Mouse (Mus musculus): ENCODE measurements at regions not wholly inside any gene's neighbourhood (a gene's known extent, or its start where the extent isn't known, plus 50 kb on each side); places are given as distances from the start of the nearest gene placed in this dataset.
A peak's percentile ranks its signal among the peaks of the same experiment; 100 is the strongest.

- Histone ChIP-seq H3K27me3 (replicated peaks) (no peaks in the 10 kb centered on the region), H3K4me3 (replicated peaks) (no peak overlapping the region), H3K9me3 (replicated peaks) (no peaks in the 10 kb centered on the region), H3K4me1 (peaks cover 7% of the 10 kb centered on the region), H3K4me2 (no peak overlapping the region), H3K9ac (replicated peaks) (no peak overlapping the region), H3K27ac (replicated peaks) (no peak overlapping the region), H3K36me3 (no peaks in the 10 kb centered on the region)
- WGBS: 81% methylated on average over 18 of the region's 18 CpGs
- ATAC-seq (ENCODE audit: low FRiP score): no peak
These were observed 99.3 kb upstream of the Ankrd55 start for GRCm38 (mm10) chr13:112188741-112189476.

GRCm38 (mm10) chr13:112189605-112190004 lies 98.6 kb upstream of the Ankrd55 start:
- Histone ChIP-seq H3K4me1 (peaks cover 7% of the 10 kb centered on the region), H3K27me3 (replicated peaks) (no peaks in the 10 kb centered on the region), H3K9me3 (replicated peaks) (no peaks in the 10 kb centered on the region), H3K4me2 (no peak overlapping the region), H3K4me3 (replicated peaks) (no peak overlapping the region), H3K27ac (replicated peaks) (no peak overlapping the region), H3K36me3 (no peaks in the 10 kb centered on the region), H3K9ac (replicated peaks) (no peak overlapping the region)
- no peak for ATAC-seq (ENCODE audit: low FRiP score)
- 46% methylated on average over 5 of the region's 5 CpGs for WGBS

GRCm38 (mm10) chr13:112192192-112192905 lies 95.9 kb upstream of the Ankrd55 start:
- H3K36me3 ChIP-seq: no peaks in the 10 kb centered on the region
- WGBS: 42% methylated on average over 9 of the region's 9 CpGs
- H3K27me3 ChIP-seq (replicated peaks): no peaks in the 10 kb centered on the region
- peaks cover 13% of the 10 kb centered on the region for H3K4me1 ChIP-seq
- no peak overlapping the region for H3K4me3 ChIP-seq (replicated peaks)
- no peaks in the 10 kb centered on the region for H3K9me3 ChIP-seq (replicated peaks)
- no peak overlapping the region for H3K4me2 ChIP-seq
- no peak overlapping the region for H3K27ac ChIP-seq (replicated peaks)
- no peak for ATAC-seq (ENCODE audit: low FRiP score)
- H3K9ac ChIP-seq (replicated peaks): no peak overlapping the region

DNA sequence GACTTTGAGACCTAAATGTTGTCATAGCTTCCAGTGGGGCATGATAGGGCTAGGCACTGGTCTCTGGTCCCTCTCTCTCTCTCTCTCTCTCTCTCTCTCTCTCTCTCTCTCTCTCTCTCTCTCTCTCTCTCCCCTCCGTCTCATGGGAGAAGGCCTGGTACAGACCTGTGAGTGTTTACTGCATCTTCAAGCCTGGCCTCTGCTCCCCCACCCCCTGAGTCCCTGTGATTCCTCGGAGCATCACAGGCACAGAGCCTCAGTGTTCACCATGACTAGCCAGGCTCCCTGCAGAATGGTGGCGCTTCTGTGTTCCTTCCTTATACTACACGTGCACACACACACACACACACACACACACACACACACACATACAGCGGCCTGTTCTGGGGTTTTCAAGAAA lies 94.6 kb upstream of the Ankrd55 start:
- 85% methylated on average over 3 of the region's 5 CpGs for WGBS

GRCm38 (mm10) chr13:112194991-112195390 lies 93.3 kb upstream of the Ankrd55 start:
- H3K4me2 ChIP-seq: no peak overlapping the region
- no peak for ATAC-seq (ENCODE audit: low FRiP score)
- no peaks in the 10 kb centered on the region for H3K9me3 ChIP-seq (replicated peaks)
- no peaks in the 10 kb centered on the region for H3K27me3 ChIP-seq (replicated peaks)
- peaks cover 9% of the 10 kb centered on the region for H3K4me1 ChIP-seq
- no peak overlapping the region for H3K4me3 ChIP-seq (replicated peaks)
- H3K36me3 ChIP-seq: no peaks in the 10 kb centered on the region
- H3K9ac ChIP-seq (replicated peaks): no peak overlapping the region
- H3K27ac ChIP-seq (replicated peaks): no peak overlapping the region
- 79% methylated on average over 5 of the region's 5 CpGs for WGBS

More for the DNA sequence above, 94.6 kb upstream of the Ankrd55 start:
- H3K4me2 ChIP-seq: no peak overlapping the region
- H3K4me1 ChIP-seq: peaks cover 13% of the 10 kb centered on the region
- H3K9ac ChIP-seq (replicated peaks): no peak overlapping the region
- no peaks in the 10 kb centered on the region for H3K9me3 ChIP-seq (replicated peaks)
- ATAC-seq (ENCODE audit: low FRiP score): no peak
- H3K4me3 ChIP-seq (replicated peaks): no peak overlapping the region
- no peak overlapping the region for H3K27ac ChIP-seq (replicated peaks)
- H3K27me3 ChIP-seq (replicated peaks): no peaks in the 10 kb centered on the region
- H3K36me3 ChIP-seq: no peaks in the 10 kb centered on the region

DNA sequence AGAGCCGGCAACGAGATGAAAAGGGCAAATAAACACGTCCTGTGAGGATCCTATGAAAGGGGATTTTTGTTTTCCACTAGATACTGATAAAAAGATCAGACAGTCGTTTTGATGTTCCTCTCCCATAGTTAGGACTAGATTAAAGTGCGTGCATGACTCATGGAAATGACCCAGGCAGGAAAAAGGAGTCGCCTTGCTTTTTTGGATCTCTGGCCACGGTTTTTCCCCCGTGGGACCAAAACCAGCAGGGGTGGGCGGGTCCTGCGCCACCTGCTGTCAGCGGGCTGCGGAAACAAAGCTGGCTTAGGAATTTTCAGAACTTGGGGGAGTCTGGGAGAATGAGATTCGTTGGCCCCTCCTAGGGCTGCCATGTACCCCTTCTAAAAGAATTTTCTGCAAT lies 91.5 kb upstream of the Ankrd55 start:
- WGBS: 8% methylated on average over 13 of the region's 13 CpGs
- Histone ChIP-seq H3K4me3 (replicated peaks) (0 out of 2 replicates have a peak overlapping the region, but pooled peaks have one; percentile 2), H3K27me3 (replicated peaks) (no peaks in the 10 kb centered on the region), H3K9ac (replicated peaks) (no peak overlapping the region), H3K36me3 (no peaks in the 10 kb centered on the region), H3K4me2 (peak overlapping the region; percentile 46), H3K27ac (replicated peaks) (no peak overlapping the region), H3K9me3 (replicated peaks) (no peaks in the 10 kb centered on the region), H3K4me1 (peaks cover 9% of the 10 kb centered on the region)
- no peak for ATAC-seq (ENCODE audit: low FRiP score)

GRCm38 (mm10) chr13:112203721-112204120 lies 84.5 kb upstream of the Ankrd55 start:
- H3K27ac ChIP-seq (replicated peaks): no peak overlapping the region
- no peaks in the 10 kb centered on the region for H3K9me3 ChIP-seq (replicated peaks)
- 81% methylated on average over 8 of the region's 8 CpGs for WGBS
- H3K4me2 ChIP-seq: no peak overlapping the region
- H3K9ac ChIP-seq (replicated peaks): no peak overlapping the region
- no peak for ATAC-seq (ENCODE audit: low FRiP score)
- H3K4me1 ChIP-seq: peaks cover 7% of the 10 kb centered on the region; the same call in 1 of the 2 replicates
- no peaks in the 10 kb centered on the region for H3K27me3 ChIP-seq (replicated peaks)
- no peaks in the 10 kb centered on the region for H3K36me3 ChIP-seq
- H3K4me3 ChIP-seq (replicated peaks): no peak overlapping the region

DNA sequence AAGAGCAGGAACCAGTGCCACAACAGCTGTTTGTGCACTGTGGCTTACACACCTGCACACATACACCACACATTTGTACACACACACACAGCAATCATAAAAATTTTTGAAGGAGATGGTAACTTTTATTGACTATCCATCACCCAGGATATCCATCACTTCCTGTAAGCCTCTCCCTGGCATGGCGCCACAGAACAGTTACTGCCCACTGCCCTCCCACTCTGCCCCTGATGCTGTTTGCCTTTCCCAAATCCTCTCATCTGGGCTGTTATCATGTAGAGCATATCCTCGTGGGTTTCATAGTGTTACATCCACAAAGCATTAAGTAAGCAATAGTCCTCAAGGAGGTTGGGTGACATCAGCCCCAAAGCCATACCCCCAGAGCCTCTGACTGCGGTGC lies 84.0 kb upstream of the Ankrd55 start:
- no peaks in the 10 kb centered on the region for H3K36me3 ChIP-seq
- WGBS: 77% methylated on average over 3 of the region's 3 CpGs
- no peak overlapping the region for H3K4me2 ChIP-seq
- no peak overlapping the region for H3K27ac ChIP-seq (replicated peaks)
- no peaks in the 10 kb centered on the region for H3K9me3 ChIP-seq (replicated peaks)
- peak; percentile 50; the same call in 1 of the 2 replicates for ATAC-seq (ENCODE audit: low FRiP score)
- H3K27me3 ChIP-seq (replicated peaks): no peaks in the 10 kb centered on the region
- H3K4me3 ChIP-seq (replicated peaks): no peak overlapping the region
- peaks cover 7% of the 10 kb centered on the region; the same call in 1 of the 2 replicates for H3K4me1 ChIP-seq
- H3K9ac ChIP-seq (replicated peaks): no peak overlapping the region

- Histone ChIP-seq H3K36me3 (no peaks in the 10 kb centered on the region), H3K9me3 (replicated peaks) (no peaks in the 10 kb centered on the region), H3K4me2 (no peak overlapping the region), H3K9ac (replicated peaks) (no peak overlapping the region), H3K27me3 (replicated peaks) (no peaks in the 10 kb centered on the region), H3K4me1 (peaks cover 7% of the 10 kb centered on the region; the same call in 1 of the 2 replicates), H3K27ac (replicated peaks) (no peak overlapping the region), H3K4me3 (replicated peaks) (no peak overlapping the region)
- ATAC-seq (ENCODE audit: low FRiP score): peak; percentile 86
- 48% methylated on average over 5 of the region's 5 CpGs for WGBS
These were observed 83.4 kb upstream of the Ankrd55 start for GRCm38 (mm10) chr13:112204813-112205212.

DNA sequence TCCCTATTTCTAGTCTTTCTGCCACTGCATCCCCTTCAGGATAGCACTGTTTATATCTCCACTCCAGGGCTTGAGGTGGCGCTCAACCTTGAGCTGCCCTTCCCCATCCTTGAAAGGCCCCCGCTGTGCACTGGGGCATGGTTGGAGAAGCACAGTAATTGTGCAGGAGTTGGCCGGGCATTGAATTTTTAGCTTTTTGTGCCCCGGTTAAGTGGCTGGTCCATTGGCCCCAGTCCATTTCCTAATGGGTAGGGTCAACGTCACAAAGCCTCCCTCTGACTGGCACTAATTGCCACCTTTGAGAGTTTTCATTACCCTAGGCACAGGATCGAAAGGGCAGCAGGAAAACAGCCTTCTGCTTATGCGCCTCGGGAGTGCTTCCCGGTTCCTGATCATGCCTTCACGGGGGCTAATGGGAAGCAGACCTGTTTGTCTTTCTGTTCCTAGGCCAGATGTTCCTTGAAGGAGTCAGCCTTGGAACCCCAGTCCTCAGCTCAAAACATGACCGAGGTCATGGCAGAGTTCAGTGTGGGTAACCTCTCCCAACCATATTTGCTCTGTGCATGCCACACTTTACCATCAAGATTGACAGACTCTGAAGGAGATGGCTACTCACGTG lies 80.5 kb upstream of the Ankrd55 start:
- Histone ChIP-seq H3K9ac (replicated peaks) (no peak overlapping the region), H3K27ac (replicated peaks) (no peak overlapping the region), H3K9me3 (replicated peaks) (no peaks in the 10 kb centered on the region), H3K4me1 (peaks cover 7% of the 10 kb centered on the region; the same call in 1 of the 2 replicates), H3K4me3 (replicated peaks) (no peak overlapping the region), H3K4me2 (no peak overlapping the region), H3K27me3 (replicated peaks) (no peaks in the 10 kb centered on the region), H3K36me3 (no peaks in the 10 kb centered on the region)
- WGBS: 70% methylated on average over 12 of the region's 12 CpGs
- no peak for ATAC-seq (ENCODE audit: low FRiP score)

GRCm38 (mm10) chr13:112211841-112212240 lies 76.4 kb upstream of the Ankrd55 start:
- Histone ChIP-seq H3K27ac (replicated peaks) (no peak overlapping the region), H3K9me3 (replicated peaks) (no peaks in the 10 kb centered on the region), H3K4me2 (no peak overlapping the region), H3K9ac (replicated peaks) (no peak overlapping the region), H3K4me1 (0 out of 2 replicates have a peak, but pooled peaks cover 2% of the 10 kb centered on the region), H3K27me3 (replicated peaks) (no peaks in the 10 kb centered on the region), H3K4me3 (replicated peaks) (no peak overlapping the region), H3K36me3 (no peaks in the 10 kb centered on the region)
- WGBS: 67% methylated on average over 9 of the region's 9 CpGs
- no peak for ATAC-seq (ENCODE audit: low FRiP score)

Measured in neural tube, embryonic 15.5 days (tissue).